Mouse (Mus musculus) midbrain, embryonic 16.5 days (tissue): ENCODE results near the gene Fbxo7. TPM values are rescaled to one million over a fixed set of nuclear protein-coding genes. Genes with fewer than 3 reads are reported as not detected.
A peak's percentile ranks its signal among the peaks of the same experiment; 100 is the strongest.

Experiments
- ATAC-seq: fragments of 200-750 bp; cut with Nextera tagmentation; 2 replicates; pipeline ENCODE4 v1.8.0; 2017; ENCODE audit warnings: moderate TSS enrichment
- H3K27ac ChIP-seq: fragments of 300-500 bp; sonication (generic); 2 replicates; pipeline ENCODE4 v1.5.1; 2014; ENCODE audit warnings: mild to moderate bottlenecking, low read length, mixed read lengths
- H3K27me3 ChIP-seq: fragments of 300-500 bp; sonication (generic); 2 replicates; pipeline ENCODE4 v1.6.1; 2014; ENCODE audit warnings: low read depth, low read length, mixed read lengths; ENCODE audit not compliant: control insufficient read depth, insufficient read depth
- H3K36me3 ChIP-seq: fragments of 300-500 bp; sonication (generic); 2 replicates; pipeline ENCODE4 v1.6.1; 2014; ENCODE audit warnings: mild to moderate bottlenecking, low read length, moderate library complexity, mixed read lengths; ENCODE audit not compliant: control insufficient read depth, insufficient read depth
- H3K4me1 ChIP-seq: fragments of 300-500 bp; sonication (generic); 2 replicates; pipeline ENCODE4 v1.6.1; 2014; ENCODE audit warnings: mild to moderate bottlenecking, low read length, mixed read lengths; ENCODE audit not compliant: control insufficient read depth, insufficient read depth
- H3K4me2 ChIP-seq: fragments of 300-500 bp; sonication (generic); 2 replicates; pipeline ENCODE4 v1.6.1; 2014; ENCODE audit warnings: mild to moderate bottlenecking, low read length, mixed read lengths
- H3K4me3 ChIP-seq: fragments of 300-500 bp; sonication (generic); 2 replicates; pipeline ENCODE4 v1.5.1; 2014; ENCODE audit warnings: low read depth, mild to moderate bottlenecking, low read length, moderate library complexity, mixed read lengths
- H3K9ac ChIP-seq: fragments of 300-500 bp; sonication (generic); 2 replicates; pipeline ENCODE4 v1.6.1; 2014; ENCODE audit warnings: low read depth, low read length, mixed read lengths
- H3K9me3 ChIP-seq: fragments of 300-500 bp; sonication (generic); replicated peaks from 2 replicates; pipeline ENCODE4 v1.6.1; 2014; ENCODE audit warnings: mild to moderate bottlenecking, low read length, mixed read lengths; ENCODE audit not compliant: control insufficient read depth, poor library complexity, severe bottlenecking
- WGBS: fragments of 180-500 bp; shearing (Covaris S2); extraction: QIAGEN DNeasy Blood & Tissue Kit; methylation state at CpG from one replicate; pipeline ENCODE4 v1.1.7; 2014; 5-methylcytosine and 5-hydroxymethylcytosine counted together
- polyA plus RNA-seq: library from polyadenylated mRNA; unstranded; fragments of >200 nt; fragmentation: Nextera tagmentation; extraction: Ambion mirVana; gene quantifications from 2 replicates; pipeline ENCODE4 v1.2.1, GENCODE M21; 2015

The Fbxo7 gene
- polyA plus RNA-seq, 1 experiment from 2014 or later: 21.6 TPM

DNA sequence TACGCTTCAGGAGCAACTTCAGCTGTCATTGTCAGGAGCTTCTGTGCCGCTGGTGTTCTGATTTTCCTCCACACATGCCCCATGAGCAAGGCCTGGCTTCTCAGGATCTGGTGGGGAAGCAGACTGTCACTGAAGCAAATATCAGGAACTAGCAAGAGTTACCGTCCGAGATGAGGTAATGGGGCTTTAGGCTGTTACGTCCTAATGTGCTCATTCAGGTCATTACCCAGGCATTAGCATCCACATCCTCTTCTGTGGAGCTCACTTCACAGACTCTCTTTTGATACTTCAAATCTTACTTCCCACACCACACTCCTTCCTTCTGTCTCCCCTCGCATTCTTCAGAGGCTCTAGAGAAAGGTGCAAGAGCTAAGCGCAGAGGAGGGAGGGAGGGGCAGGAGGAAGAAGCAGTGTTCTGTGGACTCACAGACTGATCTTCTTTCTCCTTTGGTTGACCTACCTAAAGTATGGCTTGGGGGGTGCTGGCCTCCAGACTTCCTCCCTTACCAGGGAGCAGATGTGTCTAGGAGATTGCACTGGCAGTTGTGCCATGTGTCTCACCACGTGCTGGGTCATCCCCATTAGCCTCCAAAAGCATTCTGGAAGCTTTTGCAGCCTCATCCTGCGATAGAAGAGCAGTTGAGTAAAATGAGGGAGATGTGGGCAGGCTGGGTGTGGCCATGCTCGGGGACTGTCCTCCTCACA is 31.2 kb downstream of the Fbxo7 start:
- 88% methylated on average over 10 of the region's 10 CpGs for WGBS
- Histone ChIP-seq H3K27ac (no peak overlapping the region), H3K4me2 (no peak overlapping the region), H3K4me3 (no peak overlapping the region), H3K4me1 (no peaks in the 10 kb centered on the region), H3K9ac (no peak overlapping the region), H3K27me3 (no peaks in the 10 kb centered on the region), H3K36me3 (peaks cover 19% of the 10 kb centered on the region), H3K9me3 (no peaks in the 10 kb centered on the region)
- ATAC-seq: no peak

DNA sequence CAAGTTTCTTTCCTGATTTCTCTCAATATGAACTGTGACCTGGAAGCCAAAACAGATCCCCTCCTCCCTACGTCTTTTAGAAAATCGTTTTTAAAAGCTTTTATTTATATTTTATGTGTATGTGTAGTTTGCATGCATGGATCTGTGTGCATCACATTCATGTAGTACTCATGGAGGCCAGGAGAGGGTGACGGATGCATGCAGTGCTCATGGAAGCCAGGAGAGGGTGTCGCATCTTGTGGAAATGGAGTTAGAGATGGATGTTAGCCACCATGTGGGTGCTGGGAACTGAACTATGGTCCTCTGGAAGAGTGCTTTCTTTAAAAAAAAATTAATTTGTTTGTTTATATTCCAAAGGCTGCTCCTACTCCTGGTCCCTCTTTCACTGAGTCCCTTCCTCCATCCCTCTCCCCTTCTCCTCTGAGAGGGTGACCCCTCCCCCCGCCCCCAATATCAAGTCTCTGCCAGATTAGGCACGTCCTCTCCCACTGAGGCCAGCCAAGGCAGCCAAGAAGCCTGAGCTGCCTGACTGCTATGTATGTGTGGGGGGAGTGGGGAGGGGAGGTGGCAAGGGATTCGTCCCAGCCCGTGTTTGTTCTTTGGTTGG is 34.6 kb downstream of the Fbxo7 start:
- Histone ChIP-seq H3K27ac (no peak overlapping the region), H3K27me3 (no peaks in the 10 kb centered on the region), H3K4me2 (no peak overlapping the region), H3K4me3 (no peak overlapping the region), H3K36me3 (peaks cover 19% of the 10 kb centered on the region), H3K9ac (no peak overlapping the region), H3K9me3 (no peaks in the 10 kb centered on the region), H3K4me1 (no peaks in the 10 kb centered on the region)
- ATAC-seq: no peak
- 86% methylated on average over 8 of the region's 8 CpGs for WGBS

DNA sequence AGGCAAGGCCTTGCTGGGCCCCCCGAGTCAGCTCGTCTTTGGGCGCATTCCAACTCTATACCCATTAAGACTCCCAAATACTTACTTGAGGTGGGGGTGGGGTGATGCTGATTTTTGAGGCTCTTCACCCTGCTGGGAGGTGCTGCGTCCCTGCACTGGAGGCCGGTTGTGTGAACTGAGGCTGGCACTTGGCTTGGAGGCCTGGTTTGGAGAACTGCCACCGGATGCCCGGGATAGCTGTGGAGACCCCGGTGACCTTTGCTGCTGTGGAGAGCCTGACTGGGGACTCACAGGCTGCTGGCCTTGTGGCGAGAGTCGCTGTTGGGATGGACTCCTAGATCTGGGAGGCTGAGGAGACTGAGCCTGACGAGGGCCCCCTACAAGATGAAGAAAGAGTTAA is 35.5 kb downstream of the Fbxo7 start:
- no peak overlapping the region for H3K9ac ChIP-seq
- ATAC-seq: no peak
- no peaks in the 10 kb centered on the region for H3K4me1 ChIP-seq
- no peaks in the 10 kb centered on the region for H3K27me3 ChIP-seq
- 89% methylated on average over 11 of the region's 11 CpGs for WGBS
- H3K9me3 ChIP-seq: no peaks in the 10 kb centered on the region
- peaks cover 25% of the 10 kb centered on the region for H3K36me3 ChIP-seq
- H3K4me3 ChIP-seq: no peak overlapping the region
- no peak overlapping the region for H3K4me2 ChIP-seq
- H3K27ac ChIP-seq: no peak overlapping the region

DNA sequence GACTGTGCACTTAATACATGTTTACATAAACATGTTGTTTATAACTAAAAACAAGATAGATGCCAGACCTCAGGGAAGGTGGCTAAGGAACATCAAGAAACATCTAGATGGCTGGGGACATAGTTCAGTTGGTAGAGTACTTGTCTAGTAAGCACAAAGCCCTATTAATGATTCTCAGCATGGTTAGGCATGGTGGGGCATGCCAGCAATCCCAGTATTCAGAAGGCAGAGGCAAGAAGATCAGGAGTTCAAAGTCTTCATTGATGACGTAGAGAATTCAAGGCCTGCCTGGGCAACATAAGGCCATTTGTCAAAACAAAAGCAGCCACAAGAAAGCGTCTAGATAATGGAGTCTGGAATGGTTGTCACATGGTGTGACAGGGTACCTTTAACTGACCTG is 35.9 kb downstream of the Fbxo7 start:
- 56% methylated on average over 2 of the region's 2 CpGs for WGBS
- no peak overlapping the region for H3K9ac ChIP-seq
- no peak overlapping the region for H3K4me3 ChIP-seq
- no peaks in the 10 kb centered on the region for H3K4me1 ChIP-seq
- no peaks in the 10 kb centered on the region for H3K27me3 ChIP-seq
- H3K4me2 ChIP-seq: no peak overlapping the region
- ATAC-seq: no peak
- H3K27ac ChIP-seq: no peak overlapping the region
- H3K36me3 ChIP-seq: peaks cover 27% of the 10 kb centered on the region
- H3K9me3 ChIP-seq: no peaks in the 10 kb centered on the region

DNA sequence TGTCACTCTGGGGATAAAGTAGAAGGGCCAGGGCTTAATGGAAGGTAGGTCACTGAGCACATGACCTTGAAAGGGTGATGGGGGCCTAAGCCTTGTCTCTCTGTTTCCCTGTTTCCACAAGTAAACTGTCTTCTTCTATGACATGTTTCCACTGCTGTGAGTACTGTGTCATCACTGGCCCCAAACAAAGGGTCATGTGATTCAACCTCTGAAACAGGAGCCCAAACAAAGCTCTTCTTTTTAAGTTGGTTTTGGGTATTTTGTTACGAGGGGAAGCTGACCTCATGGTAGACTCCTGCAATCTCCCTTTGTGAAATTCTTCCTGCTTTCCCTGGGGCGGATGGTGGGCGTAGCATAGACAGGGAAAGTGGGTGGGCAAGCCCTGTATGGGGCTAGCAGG is 38.5 kb downstream of the Fbxo7 start:
- Histone ChIP-seq H3K27me3 (no peaks in the 10 kb centered on the region), H3K9ac (no peak overlapping the region), H3K9me3 (no peaks in the 10 kb centered on the region), H3K4me1 (0 out of 2 replicates have a peak, but pooled peaks cover 2% of the 10 kb centered on the region), H3K4me2 (no peak overlapping the region), H3K36me3 (peaks cover 28% of the 10 kb centered on the region), H3K27ac (no peak overlapping the region), H3K4me3 (no peak overlapping the region)
- no peak for ATAC-seq
- 51% methylated on average over 3 of the region's 3 CpGs for WGBS

DNA sequence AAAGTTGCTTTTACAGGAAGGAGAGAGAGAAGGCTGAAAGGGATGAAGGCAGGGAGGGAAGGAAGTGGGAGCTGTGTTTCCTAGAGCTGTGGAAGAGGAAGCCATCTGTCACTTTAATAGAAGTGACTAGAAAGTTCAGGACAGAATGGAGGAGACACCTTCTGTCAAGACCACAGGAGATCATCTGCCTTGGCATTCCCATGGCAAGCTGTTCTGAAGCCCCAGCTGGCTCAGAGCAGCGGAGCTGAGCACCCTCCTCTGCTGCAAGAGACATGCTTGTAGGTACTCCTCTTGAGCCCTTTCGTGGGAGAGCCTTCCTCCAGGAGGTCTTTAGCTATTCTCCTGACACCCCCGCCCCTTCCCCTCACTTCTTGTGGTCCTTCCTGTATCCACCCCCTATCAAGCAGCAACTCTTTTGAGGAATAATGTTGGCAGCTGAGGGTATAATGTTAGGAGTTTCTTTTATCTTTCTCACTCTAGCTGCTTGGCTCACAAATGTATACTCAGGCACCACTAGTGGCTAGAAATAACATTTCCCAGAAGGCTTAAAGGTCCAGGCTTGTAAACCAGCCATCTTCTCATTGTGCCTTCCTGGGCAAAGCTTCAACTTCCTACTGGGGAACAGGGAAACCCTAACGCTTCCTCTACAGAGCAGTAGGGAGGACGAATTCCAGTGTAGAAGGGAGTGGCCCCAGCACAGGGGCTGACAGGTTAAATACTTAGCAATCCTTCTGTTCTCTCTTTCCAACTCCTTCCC is 40.7 kb downstream of the Fbxo7 start:
- H3K9ac ChIP-seq: no peak overlapping the region
- WGBS: 74% methylated on average over 5 of the region's 5 CpGs
- H3K4me3 ChIP-seq: no peak overlapping the region

DNA sequence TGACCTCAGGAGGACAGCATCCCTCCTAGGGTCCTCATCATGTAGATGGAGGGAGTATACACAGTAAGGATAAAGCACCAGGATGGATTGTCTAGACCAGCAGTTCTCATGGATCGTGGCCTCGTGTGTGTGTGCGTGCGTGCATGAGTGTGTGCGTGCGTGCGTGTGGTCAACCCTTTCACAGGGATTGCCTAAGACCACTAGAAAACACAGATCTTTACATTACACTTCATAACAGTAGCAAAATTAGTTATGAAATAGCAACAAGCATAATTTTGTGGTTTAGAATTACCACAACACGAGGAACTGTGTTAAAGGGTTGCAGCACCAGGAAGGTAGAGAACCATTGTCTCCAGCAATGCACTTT is 41.2 kb downstream of the Fbxo7 start:
- Histone ChIP-seq H3K4me3 (no peak overlapping the region), H3K27ac (no peak overlapping the region), H3K4me1 (0 out of 2 replicates have a peak, but pooled peaks cover 2% of the 10 kb centered on the region), H3K36me3 (peaks cover 13% of the 10 kb centered on the region; the same call in 1 of the 2 replicates), H3K9ac (no peak overlapping the region), H3K27me3 (no peaks in the 10 kb centered on the region), H3K4me2 (no peak overlapping the region), H3K9me3 (no peaks in the 10 kb centered on the region)
- no peak for ATAC-seq
- WGBS: 97% methylated on average over 8 of the region's 8 CpGs

More for the DNA sequence above, 40.7 kb downstream of the Fbxo7 start:
- Histone ChIP-seq H3K4me1 (0 out of 2 replicates have a peak, but pooled peaks cover 2% of the 10 kb centered on the region), H3K27me3 (no peaks in the 10 kb centered on the region), H3K9me3 (no peaks in the 10 kb centered on the region), H3K4me2 (no peak overlapping the region), H3K36me3 (peaks cover 14% of the 10 kb centered on the region), H3K27ac (no peak overlapping the region)
- no peak for ATAC-seq

DNA sequence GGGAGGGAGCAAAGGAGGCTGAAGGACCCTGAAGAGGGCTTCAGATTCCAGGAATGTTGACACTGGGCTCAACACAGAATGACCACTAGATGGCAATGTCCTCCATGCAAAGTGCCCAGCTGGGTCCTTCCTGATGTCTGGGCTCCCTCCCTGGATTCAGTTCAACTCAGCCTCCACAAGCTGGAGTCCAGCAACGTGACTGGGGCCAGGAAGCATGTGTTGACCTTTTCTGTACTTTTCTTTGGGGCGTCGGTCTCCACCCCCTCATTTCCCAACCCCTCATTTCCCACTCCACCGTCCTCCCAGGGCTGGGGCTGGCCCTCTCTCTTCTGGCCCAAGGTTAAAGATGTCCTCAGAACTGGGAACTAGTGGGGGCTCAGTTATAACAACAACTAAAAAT is 43.2 kb downstream of the Fbxo7 start:
- no peaks in the 10 kb centered on the region for H3K27me3 ChIP-seq
- 7% methylated on average over 4 of the region's 4 CpGs for WGBS
- no peak overlapping the region for H3K4me3 ChIP-seq
- no peak overlapping the region for H3K27ac ChIP-seq
- no peaks in the 10 kb centered on the region for H3K9me3 ChIP-seq
- peaks cover 13% of the 10 kb centered on the region; the same call in 1 of the 2 replicates for H3K36me3 ChIP-seq
- H3K4me2 ChIP-seq: no peak overlapping the region
- no peak overlapping the region for H3K9ac ChIP-seq
- ATAC-seq: peak; percentile 86
- H3K4me1 ChIP-seq: 0 out of 2 replicates have a peak, but pooled peaks cover 2% of the 10 kb centered on the region

DNA sequence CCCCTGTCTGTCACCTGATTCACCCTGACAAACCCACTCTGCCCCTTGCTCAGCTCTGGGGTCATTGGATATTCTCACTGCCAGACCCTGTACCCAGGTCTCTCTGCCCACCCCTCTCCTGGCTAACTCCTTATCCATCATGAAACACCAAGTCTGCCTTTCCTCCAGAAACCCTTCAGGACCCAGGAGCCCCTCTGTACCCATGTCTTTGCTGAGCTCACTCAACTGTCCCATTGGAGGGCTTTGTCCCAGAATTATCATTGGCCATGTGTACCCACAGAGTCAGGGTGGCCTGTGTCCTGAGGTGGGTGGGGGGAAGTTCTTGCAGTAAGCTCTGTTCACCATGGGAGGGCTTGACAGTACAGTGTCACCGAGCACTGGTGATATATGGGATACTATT is 43.9 kb downstream of the Fbxo7 start:
- peak; percentile 6; the same call in 1 of the 2 replicates for ATAC-seq
- no peaks in the 10 kb centered on the region for H3K27me3 ChIP-seq
- no peak overlapping the region for H3K4me2 ChIP-seq
- 87% methylated on average over 1 of the region's 1 CpGs for WGBS
- H3K27ac ChIP-seq: no peak overlapping the region
- H3K9me3 ChIP-seq: no peaks in the 10 kb centered on the region
- H3K4me1 ChIP-seq: 0 out of 2 replicates have a peak, but pooled peaks cover 2% of the 10 kb centered on the region
- no peak overlapping the region for H3K4me3 ChIP-seq
- H3K9ac ChIP-seq: no peak overlapping the region
- peaks cover 13% of the 10 kb centered on the region; the same call in 1 of the 2 replicates for H3K36me3 ChIP-seq
